Mouse (Mus musculus) frontal cortex, postnatal 10 days (tissue): ENCODE data around the gene Otud4.
"Not testable (repeated sequence)": the region's sequence is repeated elsewhere in the genome, so short reads cannot be mapped to it uniquely, and the experiment has no call there.

Experiments
- DNase-seq, 2 experiments: peaks; one replicate each; pipeline ENCODE4 v3.0.0; 2022; ENCODE audit warnings: low spot score in 2 of 2, mixed read lengths in 1 of 2

Gene Otud4

GRCm38 (mm10) chr8:79639586-79640451 lies at the start of gene Otud4:
Otud4 (plus strand) TSS chr8:79639618.
- DNase-seq: peak; percentile 48 to 67

- no peak for DNase-seq
Measured at GRCm38 (mm10) chr8:79600962-79601361, 38.5 kb upstream of the Otud4 start.

- not testable (repeated sequence) for DNase-seq
Measured at GRCm38 (mm10) chr8:79603204-79603603, 36.2 kb upstream of the Otud4 start.

GRCm38 (mm10) chr8:79606225-79606624 lies 33.2 kb upstream of the Otud4 start:
- no peak for DNase-seq

- DNase-seq: no peak
Measured at GRCm38 (mm10) chr8:79606751-79607300, 32.6 kb upstream of the Otud4 start.

- DNase-seq: no peak
Measured at GRCm38 (mm10) chr8:79608701-79609100, 30.7 kb upstream of the Otud4 start.

- DNase-seq: no peak
Measured at GRCm38 (mm10) chr8:79610268-79610667, 29.1 kb upstream of the Otud4 start.

GRCm38 (mm10) chr8:79612298-79612697 lies 27.1 kb upstream of the Otud4 start:
- no peak for DNase-seq

- DNase-seq: no peak
Measured at GRCm38 (mm10) chr8:79612965-79613364, 26.5 kb upstream of the Otud4 start.

- DNase-seq: no peak
Measured at GRCm38 (mm10) chr8:79615741-79616350, 23.6 kb upstream of the Otud4 start.

- DNase-seq: no peak
Measured at GRCm38 (mm10) chr8:79618906-79619305, 20.5 kb upstream of the Otud4 start.

- DNase-seq: no peak
Measured at GRCm38 (mm10) chr8:79619353-79619752, 20.1 kb upstream of the Otud4 start.

GRCm38 (mm10) chr8:79620000-79620399 lies 19.4 kb upstream of the Otud4 start:
- no peak for DNase-seq

GRCm38 (mm10) chr8:79620489-79621276 lies 18.7 kb upstream of the Otud4 start:
- DNase-seq: no peak

GRCm38 (mm10) chr8:79622346-79622745 lies 17.1 kb upstream of the Otud4 start:
- DNase-seq: no peak

GRCm38 (mm10) chr8:79623351-79623750 lies 16.1 kb upstream of the Otud4 start:
- DNase-seq: no peak

GRCm38 (mm10) chr8:79624416-79624815 lies 15.0 kb upstream of the Otud4 start:
- no peak for DNase-seq

- no peak for DNase-seq
Measured at GRCm38 (mm10) chr8:79626213-79626612, 13.2 kb upstream of the Otud4 start.

- DNase-seq: no peak
Measured at GRCm38 (mm10) chr8:79635491-79635890, 3.9 kb upstream of the Otud4 start.

GRCm38 (mm10) chr8:79636151-79636550 lies 3.3 kb upstream of the Otud4 start:
- no peak for DNase-seq

- no peak for DNase-seq
Measured at GRCm38 (mm10) chr8:79637237-79637636, 2.2 kb upstream of the Otud4 start.
